Mouse (Mus musculus) hindbrain, embryonic 13.5 days (tissue): ENCODE measurements around the gene Samd13. TPM values are rescaled to one million over a fixed set of nuclear protein-coding genes. Genes with fewer than 3 reads are reported as not detected.
A peak's percentile ranks its signal among the peaks of the same experiment; 100 is the strongest.

Experiments
- ATAC-seq: fragments of 200-750 bp; cut with Nextera tagmentation; 2 replicates; pipeline ENCODE4 v1.8.0; 2017; ENCODE audit warnings: moderate TSS enrichment; ENCODE audit not compliant: low FRiP score
- H3K27ac ChIP-seq: fragments of 300-500 bp; sonication (generic); 2 replicates; pipeline ENCODE4 v1.5.1; 2015; ENCODE audit warnings: inconsistent platforms, mild to moderate bottlenecking, moderate library complexity
- H3K27me3 ChIP-seq: fragments of 300-500 bp; sonication (generic); 2 replicates; pipeline ENCODE4 v1.6.1; 2015; ENCODE audit warnings: mild to moderate bottlenecking, inconsistent platforms
- H3K36me3 ChIP-seq: fragments of 300-500 bp; sonication (generic); 2 replicates; pipeline ENCODE4 v1.6.1; 2015; ENCODE audit warnings: mild to moderate bottlenecking, inconsistent platforms
- H3K4me1 ChIP-seq: fragments of 300-500 bp; sonication (generic); replicated peaks from 2 replicates; pipeline ENCODE4 v1.6.1; 2015; ENCODE audit warnings: inconsistent platforms
- H3K4me2 ChIP-seq: fragments of 300-500 bp; sonication (generic); 2 replicates; pipeline ENCODE4 v1.6.1; 2015; ENCODE audit warnings: inconsistent platforms, mild to moderate bottlenecking, moderate library complexity
- H3K4me3 ChIP-seq: fragments of 300-500 bp; sonication (generic); 2 replicates; pipeline ENCODE4 v1.5.1; 2015; ENCODE audit warnings: mild to moderate bottlenecking, inconsistent platforms
- H3K9ac ChIP-seq: fragments of 300-500 bp; sonication (generic); 2 replicates; pipeline ENCODE4 v1.6.1; 2015; ENCODE audit warnings: mild to moderate bottlenecking, inconsistent platforms
- H3K9me3 ChIP-seq: fragments of 300-500 bp; sonication (generic); 2 replicates; pipeline ENCODE4 v1.6.1; 2016; ENCODE audit warnings: inconsistent platforms
- WGBS: fragments of 180-500 bp; shearing (Covaris S2); methylation state at CpG from one replicate; pipeline ENCODE4 v1.1.7; 2015; 5-methylcytosine and 5-hydroxymethylcytosine counted together
- polyA plus RNA-seq: library from polyadenylated mRNA; unstranded; fragments of >200 nt; fragmentation: Nextera tagmentation; extraction: Ambion mirVana; gene quantifications from 2 replicates; pipeline ENCODE4 v1.2.1, GENCODE M21; 2015

Samd13 gene
- polyA plus RNA-seq, 1 experiment from 2014 or later: 0.44 TPM

DNA sequence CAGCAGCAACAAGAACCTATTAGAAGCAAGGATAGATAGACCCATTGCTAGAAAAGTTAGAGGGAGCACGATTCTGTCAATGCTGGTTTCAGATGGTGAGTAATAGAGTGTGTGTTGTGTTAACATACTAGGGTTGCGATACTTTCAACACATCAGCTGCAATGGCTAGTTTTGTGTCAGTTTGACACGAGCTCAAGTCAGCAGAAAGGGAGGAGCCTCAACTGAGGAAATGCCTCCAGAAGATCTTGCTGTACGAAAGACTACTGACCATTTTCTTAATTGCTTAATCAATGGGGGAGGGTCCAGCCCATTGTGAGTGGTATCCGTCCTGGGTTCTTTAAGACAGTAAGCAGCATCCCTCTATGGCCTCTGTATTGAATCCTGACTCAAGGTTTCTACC lies 7.2 kb upstream of the Samd13 start:
- 81% methylated on average over 5 of the region's 5 CpGs for WGBS

GRCm38 (mm10) chr3:146687121-146687725 lies 1.8 kb upstream of the Samd13 start:
- Histone ChIP-seq H3K27me3 (peaks cover 21% of the 10 kb centered on the region; the same call in 1 of the 2 replicates), H3K9me3 (no peaks in the 10 kb centered on the region), H3K27ac (no peak overlapping the region), H3K36me3 (no peaks in the 10 kb centered on the region), H3K9ac (no peak overlapping the region), H3K4me3 (no peak overlapping the region), H3K4me1 (peaks cover 10% of the 10 kb centered on the region), H3K4me2 (no peak overlapping the region)
- ATAC-seq: no peak
- 86% methylated on average over 4 of the region's 4 CpGs for WGBS

More for the DNA sequence above, 7.2 kb upstream of the Samd13 start:
- Histone ChIP-seq H3K27ac (no peak overlapping the region), H3K4me1 (no peaks in the 10 kb centered on the region), H3K36me3 (no peaks in the 10 kb centered on the region), H3K27me3 (no peaks in the 10 kb centered on the region), H3K4me3 (no peak overlapping the region), H3K9me3 (no peaks in the 10 kb centered on the region), H3K9ac (no peak overlapping the region), H3K4me2 (no peak overlapping the region)
- ATAC-seq: no peak

DNA sequence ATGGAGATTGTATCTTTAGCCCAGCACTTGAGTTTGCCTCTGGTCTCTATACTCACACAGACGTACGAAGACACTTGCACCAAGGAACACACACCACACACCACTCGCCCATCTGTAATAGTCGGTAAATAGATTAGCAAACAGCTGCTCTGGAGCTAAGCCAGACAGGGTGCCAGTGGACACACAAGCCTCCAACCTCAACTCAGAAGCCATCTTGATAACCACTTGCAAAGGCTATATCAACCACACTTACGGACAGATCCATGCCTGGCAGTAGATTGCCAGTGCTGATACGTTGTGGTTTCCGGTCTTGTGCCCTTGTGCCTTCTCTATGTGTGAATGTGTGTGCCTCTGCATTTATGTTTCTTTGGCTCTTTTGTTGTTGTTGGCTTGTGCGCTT lies 1.0 kb upstream of the Samd13 start:
- H3K27ac ChIP-seq: no peak overlapping the region
- H3K9me3 ChIP-seq: no peaks in the 10 kb centered on the region
- no peak overlapping the region for H3K4me3 ChIP-seq
- H3K4me1 ChIP-seq: peaks cover 10% of the 10 kb centered on the region
- ATAC-seq: no peak
- H3K27me3 ChIP-seq: peaks cover 21% of the 10 kb centered on the region; the same call in 1 of the 2 replicates
- no peaks in the 10 kb centered on the region for H3K36me3 ChIP-seq
- no peak overlapping the region for H3K9ac ChIP-seq
- H3K4me2 ChIP-seq: no peak overlapping the region
- WGBS: 90% methylated on average over 8 of the region's 8 CpGs

GRCm38 (mm10) chr3:146683095-146683494 lies 2.3 kb downstream of the Samd13 start:
- Histone ChIP-seq H3K9ac (no peak overlapping the region), H3K4me1 (peaks cover 10% of the 10 kb centered on the region), H3K4me3 (no peak overlapping the region), H3K4me2 (no peak overlapping the region), H3K9me3 (no peaks in the 10 kb centered on the region), H3K36me3 (no peaks in the 10 kb centered on the region), H3K27ac (no peak overlapping the region), H3K27me3 (peaks cover 21% of the 10 kb centered on the region; the same call in 1 of the 2 replicates)
- WGBS: 90% methylated on average over 2 of the region's 2 CpGs
- no peak for ATAC-seq

GRCm38 (mm10) chr3:146682140-146682651 lies 3.2 kb downstream of the Samd13 start:
- 55% methylated on average over 13 of the region's 13 CpGs for WGBS
- peak overlapping the region; percentile 19 for H3K4me3 ChIP-seq
- peaks cover 21% of the 10 kb centered on the region; the same call in 1 of the 2 replicates for H3K27me3 ChIP-seq
- no peaks in the 10 kb centered on the region for H3K36me3 ChIP-seq
- peaks cover 10% of the 10 kb centered on the region for H3K4me1 ChIP-seq
- no peaks in the 10 kb centered on the region for H3K9me3 ChIP-seq
- peak overlapping the region; percentile 35; the same call in 1 of the 2 replicates for H3K27ac ChIP-seq
- no peak for ATAC-seq
- H3K4me2 ChIP-seq: peak overlapping the region; percentile 44
- no peak overlapping the region for H3K9ac ChIP-seq

DNA sequence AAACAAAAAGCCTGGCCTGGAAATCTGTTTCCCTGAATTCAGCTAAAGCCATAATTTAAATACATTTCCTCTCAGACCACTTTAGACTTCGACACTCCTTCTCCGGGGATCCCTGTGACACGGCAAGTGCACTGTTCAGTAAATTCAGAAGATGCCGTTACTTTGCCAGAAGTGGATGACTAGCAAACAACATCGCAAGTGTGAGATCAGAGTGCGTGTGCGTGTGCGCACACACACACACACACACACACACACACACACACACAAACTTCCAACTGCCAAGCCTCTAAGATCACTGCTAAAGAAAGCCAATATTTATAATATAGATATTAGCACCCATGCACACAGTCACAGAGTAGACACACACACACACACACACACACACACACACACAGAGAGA lies 3.7 kb downstream of the Samd13 start:
- peaks cover 10% of the 10 kb centered on the region for H3K4me1 ChIP-seq
- H3K36me3 ChIP-seq: no peaks in the 10 kb centered on the region
- whole genome bisulfite sequencing: 82% methylated on average over 8 of the region's 8 CpGs
- no peaks in the 10 kb centered on the region for H3K9me3 ChIP-seq
- ATAC-seq: no peak
- H3K27me3 ChIP-seq: peaks cover 21% of the 10 kb centered on the region; the same call in 1 of the 2 replicates
- H3K27ac ChIP-seq: no peak overlapping the region
- H3K4me3 ChIP-seq: no peak overlapping the region
- peak overlapping the region; percentile 44 for H3K4me2 ChIP-seq
- no peak overlapping the region for H3K9ac ChIP-seq

GRCm38 (mm10) chr3:146680625-146681024 lies 4.8 kb downstream of the Samd13 start:
- no peak overlapping the region for H3K27ac ChIP-seq
- no peak overlapping the region for H3K4me2 ChIP-seq
- H3K4me1 ChIP-seq: peaks cover 10% of the 10 kb centered on the region
- no peak overlapping the region for H3K4me3 ChIP-seq
- 93% methylated on average over 13 of the region's 13 CpGs for WGBS
- H3K27me3 ChIP-seq: peaks cover 17% of the 10 kb centered on the region; the same call in 1 of the 2 replicates
- no peaks in the 10 kb centered on the region for H3K36me3 ChIP-seq
- H3K9ac ChIP-seq: no peak overlapping the region
- ATAC-seq: no peak
- H3K9me3 ChIP-seq: no peaks in the 10 kb centered on the region

DNA sequence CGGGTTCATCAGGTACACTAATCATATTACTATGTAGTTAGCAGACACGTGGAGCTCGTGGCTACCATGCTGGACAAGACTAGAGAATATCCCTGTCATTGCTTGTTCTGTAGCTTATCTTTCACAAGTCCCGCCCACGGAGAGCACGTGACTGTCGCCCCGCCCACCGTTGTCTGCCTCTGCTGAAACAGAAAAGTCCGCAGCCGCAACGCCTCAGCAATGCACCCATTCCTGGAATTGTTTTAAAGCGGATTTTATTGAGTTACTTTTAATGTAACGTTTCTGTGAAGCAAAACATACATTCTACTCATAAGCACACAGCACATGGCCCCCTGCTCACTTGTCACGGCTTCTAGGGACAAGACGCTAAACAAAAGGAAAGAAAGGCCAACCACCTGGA lies 5.7 kb downstream of the Samd13 start:
- Histone ChIP-seq H3K9me3 (no peaks in the 10 kb centered on the region), H3K9ac (no peak overlapping the region), H3K4me1 (peaks cover 5% of the 10 kb centered on the region; the same call in 1 of the 2 replicates), H3K27me3 (peaks cover 12% of the 10 kb centered on the region; the same call in 1 of the 2 replicates), H3K4me3 (no peak overlapping the region), H3K4me2 (no peak overlapping the region), H3K27ac (no peak overlapping the region), H3K36me3 (no peaks in the 10 kb centered on the region)
- ATAC-seq: no peak
- 94% methylated on average over 16 of the region's 16 CpGs for WGBS

DNA sequence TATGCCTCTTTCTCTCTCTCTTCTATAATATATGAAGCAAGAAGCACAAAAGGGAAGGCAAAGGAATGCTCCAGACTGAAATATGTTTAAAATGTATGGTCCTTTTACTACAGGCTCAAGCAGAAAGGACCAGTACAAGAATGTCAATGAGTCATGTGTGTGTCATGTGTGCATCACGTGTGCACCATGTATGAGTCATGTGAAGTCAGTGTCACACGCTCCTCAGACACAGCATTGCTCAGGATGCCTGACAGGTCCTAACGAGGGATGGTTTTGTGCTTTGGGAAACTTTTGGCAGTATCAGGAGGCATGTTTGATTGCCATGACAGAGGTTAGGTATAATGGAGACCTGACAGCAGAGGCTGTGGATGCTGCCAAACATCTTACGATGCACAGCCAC lies 9.2 kb downstream of the Samd13 start:
- Histone ChIP-seq H3K4me2 (no peak overlapping the region), H3K9ac (no peak overlapping the region), H3K27me3 (no peaks in the 10 kb centered on the region), H3K4me3 (no peak overlapping the region), H3K9me3 (no peaks in the 10 kb centered on the region), H3K36me3 (no peaks in the 10 kb centered on the region), H3K27ac (no peak overlapping the region), H3K4me1 (no peaks in the 10 kb centered on the region)
- WGBS: 90% methylated on average over 4 of the region's 4 CpGs
- ATAC-seq: no peak

- Histone ChIP-seq H3K4me3 (no peak overlapping the region), H3K9me3 (no peaks in the 10 kb centered on the region), H3K4me2 (no peak overlapping the region), H3K27ac (no peak overlapping the region), H3K9ac (no peak overlapping the region), H3K4me1 (no peaks in the 10 kb centered on the region), H3K36me3 (no peaks in the 10 kb centered on the region), H3K27me3 (no peaks in the 10 kb centered on the region)
- 95% methylated on average over 1 of the region's 1 CpGs for WGBS
- ATAC-seq: no peak
Measured at GRCm38 (mm10) chr3:146675101-146675500, 10.3 kb downstream of the Samd13 start.

GRCm38 (mm10) chr3:146671121-146671520 lies 14.3 kb downstream of the Samd13 start:
- Histone ChIP-seq H3K4me1 (no peaks in the 10 kb centered on the region), H3K36me3 (no peaks in the 10 kb centered on the region), H3K27me3 (no peaks in the 10 kb centered on the region), H3K4me3 (no peak overlapping the region), H3K27ac (no peak overlapping the region), H3K4me2 (no peak overlapping the region), H3K9me3 (no peaks in the 10 kb centered on the region), H3K9ac (no peak overlapping the region)
- WGBS: 72% methylated on average over 2 of the region's 2 CpGs
- no peak for ATAC-seq

GRCm38 (mm10) chr3:146661907-146662306 lies 23.5 kb downstream of the Samd13 start:
- H3K36me3 ChIP-seq: no peaks in the 10 kb centered on the region
- no peak overlapping the region for H3K4me3 ChIP-seq
- H3K27me3 ChIP-seq: no peaks in the 10 kb centered on the region
- H3K9me3 ChIP-seq: no peaks in the 10 kb centered on the region
- no peak for ATAC-seq
- 77% methylated on average over 7 of the region's 7 CpGs for WGBS
- H3K4me2 ChIP-seq: no peak overlapping the region
- H3K9ac ChIP-seq: no peak overlapping the region
- no peaks in the 10 kb centered on the region for H3K4me1 ChIP-seq
- no peak overlapping the region for H3K27ac ChIP-seq

DNA sequence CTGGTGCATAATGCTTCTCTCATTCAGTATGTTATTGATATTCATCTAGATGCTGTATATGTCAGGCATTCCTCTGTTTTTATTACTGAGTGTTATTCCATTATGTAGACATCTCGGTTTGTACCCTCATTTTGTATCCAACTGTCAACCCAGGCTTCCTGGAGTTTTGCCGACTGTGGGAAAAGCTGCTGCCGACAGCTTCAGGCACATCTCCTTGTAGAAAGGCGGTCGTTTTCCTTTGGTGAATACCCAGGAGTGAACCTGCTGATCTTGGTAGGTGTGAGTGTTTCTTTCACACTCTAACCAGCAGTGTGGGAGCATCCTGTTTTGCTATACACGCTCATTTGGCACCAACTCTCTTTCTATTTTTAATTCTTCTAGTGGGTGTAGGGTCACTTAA lies 24.4 kb downstream of the Samd13 start:
- H3K36me3 ChIP-seq: no peaks in the 10 kb centered on the region
- H3K4me2 ChIP-seq: no peak overlapping the region
- no peak for ATAC-seq
- H3K27me3 ChIP-seq: no peaks in the 10 kb centered on the region
- no peak overlapping the region for H3K27ac ChIP-seq
- H3K4me1 ChIP-seq: no peaks in the 10 kb centered on the region
- H3K9ac ChIP-seq: no peak overlapping the region
- 74% methylated on average over 6 of the region's 6 CpGs for WGBS
- no peaks in the 10 kb centered on the region for H3K9me3 ChIP-seq
- H3K4me3 ChIP-seq: no peak overlapping the region
